Mouse (Mus musculus) midbrain, postnatal 0 days (tissue): ENCODE data around the gene Ddx10. TPM values are rescaled to one million over a fixed set of nuclear protein-coding genes. Genes with fewer than 3 reads are reported as not detected.

ENCODE experiments used
- ATAC-seq: fragments of 200-750 bp; cut with Nextera tagmentation; 2 replicates; pipeline ENCODE4 v1.8.0; 2017; ENCODE audit warnings: moderate number of reproducible peaks, mild to moderate bottlenecking, moderate TSS enrichment, moderate library complexity; ENCODE audit not compliant: low FRiP score
- DNase-seq: peaks from one replicate; pipeline ENCODE4 v3.0.0-alpha.2; 2015; ENCODE audit warnings: low spot score
- H3K27ac ChIP-seq: fragments of 300-500 bp; sonication (generic); 2 replicates; pipeline ENCODE4 v1.5.1; 2014; ENCODE audit warnings: low read depth, mild to moderate bottlenecking, low read length, mixed read lengths
- H3K27me3 ChIP-seq: fragments of 300-500 bp; sonication (generic); 2 replicates; pipeline ENCODE4 v1.6.1; 2014; ENCODE audit warnings: low read length, control low read depth, mixed read lengths; ENCODE audit not compliant: insufficient read depth
- H3K36me3 ChIP-seq: fragments of 300-500 bp; sonication (generic); 2 replicates; pipeline ENCODE4 v1.6.1; 2014; ENCODE audit warnings: low read length, control low read depth, mixed read lengths; ENCODE audit not compliant: insufficient read depth
- H3K4me1 ChIP-seq: fragments of 300-500 bp; sonication (generic); 2 replicates; pipeline ENCODE4 v1.6.1; 2014; ENCODE audit warnings: mild to moderate bottlenecking, control low read depth, antibody characterized with exemption, low read length, mixed read lengths; ENCODE audit not compliant: insufficient read depth
- H3K4me2 ChIP-seq: fragments of 300-500 bp; sonication (generic); 2 replicates; pipeline ENCODE4 v1.6.1; 2014; ENCODE audit warnings: low read depth, mild to moderate bottlenecking, low read length, mixed read lengths; ENCODE audit not compliant: poor library complexity, severe bottlenecking
- H3K4me3 ChIP-seq: fragments of 300-500 bp; sonication (generic); 2 replicates; pipeline ENCODE4 v1.5.1; 2014; ENCODE audit warnings: low read depth, mild to moderate bottlenecking, low read length, moderate library complexity
- H3K9ac ChIP-seq: fragments of 300-500 bp; sonication (generic); replicated peaks from 2 replicates; pipeline ENCODE4 v1.6.1; 2014; ENCODE audit warnings: mild to moderate bottlenecking, low read length, moderate library complexity, mixed read lengths; ENCODE audit not compliant: poor library complexity, severe bottlenecking
- H3K9me3 ChIP-seq: fragments of 300-500 bp; sonication (generic); 2 replicates; pipeline ENCODE4 v1.6.1; 2016; ENCODE audit warnings: low read length, control low read depth
- CTCF ChIP-seq: IDR thresholded peaks from 2 replicates; pipeline ENCODE4 v1.5.1; 2016; ENCODE audit warnings: antibody characterized with exemption, mild to moderate bottlenecking
- WGBS: fragments of 180-500 bp; shearing (Covaris S2); extraction: QIAGEN DNeasy Blood & Tissue Kit; methylation state at CpG from one replicate; pipeline ENCODE4 v1.1.7; 2014; 5-methylcytosine and 5-hydroxymethylcytosine counted together
- polyA plus RNA-seq: library from polyadenylated mRNA; unstranded; fragments of >200 nt; fragmentation: Nextera tagmentation; extraction: Ambion mirVana; gene quantifications from 2 replicates; pipeline ENCODE4 v1.2.1, GENCODE M21; 2015
- total RNA-seq: library from RNA; depleted of rRNA; stranded (reverse); fragments of >200 nt; gene quantifications from 2 replicates; pipeline ENCODE4 v1.2.3, GENCODE M21; 2014

The Ddx10 gene
- total and polyA plus RNA-seq, 2 experiments from 2014 or later = 10.0 to 19.3 TPM

DNA sequence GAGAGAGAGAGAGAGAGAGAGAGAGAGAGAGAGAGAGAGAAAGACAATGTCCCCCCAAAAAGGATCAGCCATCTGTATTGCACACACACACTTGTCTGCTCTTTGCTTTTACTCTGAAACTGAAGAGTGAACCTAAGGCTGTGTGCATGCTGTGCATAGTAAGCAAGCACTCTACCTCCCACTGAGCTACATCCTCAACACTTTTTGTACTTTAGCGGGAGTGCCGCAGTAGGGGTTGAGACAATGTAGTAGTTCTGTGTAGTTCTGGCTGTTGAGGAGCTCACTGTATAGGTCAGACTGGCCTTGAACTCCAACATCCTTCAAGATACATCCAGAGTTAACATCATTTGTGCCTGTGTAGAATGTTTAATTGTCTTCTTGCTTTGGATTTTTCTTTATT lies 17.7 kb upstream of the Ddx10 start:
- Histone ChIP-seq H3K4me1 (no peaks in the 10 kb centered on the region), H3K4me2 (no peak overlapping the region), H3K27me3 (no peaks in the 10 kb centered on the region), H3K9me3 (no peaks in the 10 kb centered on the region), H3K36me3 (no peaks in the 10 kb centered on the region), H3K4me3 (no peak overlapping the region), H3K27ac (no peak overlapping the region), H3K9ac (no peak overlapping the region)
- TF ChIP-seq CTCF = no peak
- 41% methylated on average over 2 of the region's 2 CpGs for WGBS
- DNase-seq (no peak), ATAC-seq (no peak)

DNA sequence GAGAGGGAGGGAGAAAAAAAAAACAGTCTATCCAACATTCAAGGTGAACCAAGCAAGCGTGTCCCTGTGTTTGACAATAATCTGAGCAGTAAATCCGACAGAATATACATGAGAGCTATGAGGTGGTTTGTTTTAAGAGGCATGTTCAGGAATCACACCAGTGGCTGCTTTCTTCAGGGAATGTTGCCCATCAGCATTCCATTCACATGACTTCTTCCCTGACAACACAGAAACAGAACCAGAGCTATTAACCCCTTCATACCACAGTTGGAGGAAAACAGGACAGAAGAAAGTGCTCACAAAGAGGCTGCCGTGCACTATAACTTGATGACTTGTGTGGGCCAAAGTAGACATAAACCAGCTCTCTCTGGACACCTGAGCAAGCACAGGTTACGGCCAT lies 16.5 kb upstream of the Ddx10 start:
- ATAC-seq (no peak), DNase-seq (peak; percentile 5)
- no peaks in the 10 kb centered on the region for H3K4me1 ChIP-seq
- H3K4me2 ChIP-seq = no peak overlapping the region
- H3K9ac ChIP-seq = no peak overlapping the region
- WGBS = 72% methylated on average over 4 of the region's 4 CpGs
- no peak for TF ChIP-seq CTCF
- H3K27me3 ChIP-seq = no peaks in the 10 kb centered on the region
- no peak overlapping the region for H3K4me3 ChIP-seq
- H3K9me3 ChIP-seq = no peaks in the 10 kb centered on the region
- no peaks in the 10 kb centered on the region for H3K36me3 ChIP-seq
- H3K27ac ChIP-seq = no peak overlapping the region

DNA sequence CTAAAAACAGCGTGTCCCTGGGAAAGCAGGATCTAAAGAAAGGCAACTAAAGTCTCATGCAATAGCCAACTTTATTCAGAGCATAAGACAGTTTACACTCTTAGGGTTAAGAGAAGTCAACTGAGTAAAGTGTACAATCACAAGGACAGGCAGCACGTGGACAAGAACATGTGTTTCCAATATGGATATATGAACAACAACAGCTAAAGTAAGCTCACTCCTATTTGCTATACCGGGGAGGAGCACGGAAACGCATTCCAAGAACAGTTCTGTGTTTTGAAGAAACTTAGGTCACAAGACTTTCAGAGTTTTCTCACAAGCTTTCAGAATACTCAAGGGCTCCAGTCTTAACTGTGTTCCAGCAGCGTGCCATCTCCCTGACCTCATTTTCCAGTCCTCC lies 10.3 kb upstream of the Ddx10 start:
- H3K27ac ChIP-seq = no peak overlapping the region
- 43% methylated on average over 6 of the region's 6 CpGs for WGBS
- no peak for TF ChIP-seq CTCF

GRCm38 (mm10) chr9:53257772-53258171 lies 9.9 kb upstream of the Ddx10 start:
- WGBS = 9% methylated on average over 3 of the region's 3 CpGs
- ATAC-seq (no peak), DNase-seq (no peak)
- no peak overlapping the region for H3K4me2 ChIP-seq
- no peak overlapping the region for H3K27ac ChIP-seq
- no peaks in the 10 kb centered on the region for H3K4me1 ChIP-seq
- H3K9me3 ChIP-seq = no peaks in the 10 kb centered on the region
- TF ChIP-seq CTCF = no peak
- no peak overlapping the region for H3K9ac ChIP-seq
- no peaks in the 10 kb centered on the region for H3K36me3 ChIP-seq
- no peak overlapping the region for H3K4me3 ChIP-seq
- H3K27me3 ChIP-seq = no peaks in the 10 kb centered on the region

More for the DNA sequence above, 10.3 kb upstream of the Ddx10 start:
- Histone ChIP-seq H3K27me3 (no peaks in the 10 kb centered on the region), H3K9ac (no peak overlapping the region), H3K4me1 (no peaks in the 10 kb centered on the region), H3K36me3 (no peaks in the 10 kb centered on the region), H3K4me2 (no peak overlapping the region), H3K4me3 (no peak overlapping the region), H3K9me3 (no peaks in the 10 kb centered on the region)
- DNase-seq (no peak), ATAC-seq (no peak)

DNA sequence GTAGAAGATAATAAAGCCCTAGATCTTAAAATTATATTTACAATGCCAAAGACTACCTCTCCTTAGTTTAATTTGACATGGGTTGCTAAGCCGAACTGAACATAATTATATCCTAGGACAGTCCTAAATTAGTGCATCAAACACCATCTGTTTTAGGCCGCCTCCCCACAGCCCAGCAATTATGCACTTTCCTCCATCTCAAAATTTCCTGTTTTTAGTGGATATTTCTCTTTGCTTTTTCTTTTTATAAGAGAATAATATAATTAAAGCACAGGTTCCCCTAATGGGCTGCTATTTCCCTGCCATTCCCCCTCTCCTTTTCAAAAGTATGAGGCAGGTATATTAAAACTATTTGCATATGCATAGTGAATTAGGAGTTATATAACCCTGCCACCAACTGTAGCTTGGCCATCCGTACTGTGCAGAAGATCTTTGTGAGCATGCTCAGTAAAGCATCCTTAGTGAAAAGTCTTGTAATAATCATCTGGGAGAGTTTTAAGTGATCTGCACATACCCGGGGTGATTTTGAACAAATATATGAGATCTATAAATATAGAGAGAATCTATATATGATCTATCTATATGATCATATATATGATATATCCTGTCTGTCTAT lies 8.9 kb upstream of the Ddx10 start:
- ATAC-seq (no peak), DNase-seq (no peak)
- Histone ChIP-seq H3K27me3 (no peaks in the 10 kb centered on the region), H3K36me3 (no peaks in the 10 kb centered on the region), H3K9me3 (no peaks in the 10 kb centered on the region), H3K9ac (no peak overlapping the region), H3K27ac (no peak overlapping the region), H3K4me3 (no peak overlapping the region), H3K4me2 (no peak overlapping the region), H3K4me1 (no peaks in the 10 kb centered on the region)
- TF ChIP-seq CTCF = no peak
- WGBS = 85% methylated on average over 4 of the region's 4 CpGs

DNA sequence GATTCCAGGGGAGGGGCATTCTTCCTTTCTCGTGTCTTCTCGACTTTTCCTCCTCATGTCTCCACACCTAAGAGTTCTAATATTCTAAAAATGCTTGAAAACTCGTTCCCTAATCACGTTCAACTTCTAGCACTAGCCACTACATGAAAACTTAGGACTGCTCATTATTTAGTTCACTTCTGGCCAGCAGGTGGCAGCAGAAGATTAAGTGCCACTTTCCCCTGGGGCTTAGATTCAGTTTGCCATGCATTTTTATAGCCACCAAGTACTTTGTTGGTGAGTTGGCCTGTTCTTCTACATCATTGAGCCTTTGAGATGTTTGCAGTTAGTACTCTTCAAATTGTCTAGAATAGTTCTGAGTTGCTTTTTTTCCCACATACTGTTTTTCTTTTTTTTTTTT lies 6.5 kb upstream of the Ddx10 start:
- peak; percentile 94 for TF ChIP-seq CTCF
- Histone ChIP-seq H3K4me3 (no peak overlapping the region), H3K4me1 (no peaks in the 10 kb centered on the region), H3K4me2 (no peak overlapping the region), H3K36me3 (no peaks in the 10 kb centered on the region), H3K27ac (no peak overlapping the region), H3K9me3 (no peaks in the 10 kb centered on the region), H3K9ac (no peak overlapping the region), H3K27me3 (no peaks in the 10 kb centered on the region)
- DNase-seq = peak; percentile 89
- 9% methylated on average over 4 of the region's 4 CpGs for WGBS
- ATAC-seq = no peak
